Mouse (Mus musculus) hindbrain, embryonic 13.5 days (tissue): ENCODE results near the gene Usp35. TPM values are rescaled to one million over a fixed set of nuclear protein-coding genes. Genes with fewer than 3 reads are reported as not detected.

Source experiments
- ATAC-seq: fragments of 200-750 bp; cut with Nextera tagmentation; 2 replicates; pipeline ENCODE4 v1.8.0; 2017; ENCODE audit warnings: moderate TSS enrichment; ENCODE audit not compliant: low FRiP score
- H3K27ac ChIP-seq: fragments of 300-500 bp; sonication (generic); 2 replicates; pipeline ENCODE4 v1.5.1; 2015; ENCODE audit warnings: inconsistent platforms, mild to moderate bottlenecking, moderate library complexity
- H3K27me3 ChIP-seq: fragments of 300-500 bp; sonication (generic); 2 replicates; pipeline ENCODE4 v1.6.1; 2015; ENCODE audit warnings: mild to moderate bottlenecking, inconsistent platforms
- H3K36me3 ChIP-seq: fragments of 300-500 bp; sonication (generic); 2 replicates; pipeline ENCODE4 v1.6.1; 2015; ENCODE audit warnings: mild to moderate bottlenecking, inconsistent platforms
- H3K4me1 ChIP-seq: fragments of 300-500 bp; sonication (generic); replicated peaks from 2 replicates; pipeline ENCODE4 v1.6.1; 2015; ENCODE audit warnings: inconsistent platforms
- H3K4me2 ChIP-seq: fragments of 300-500 bp; sonication (generic); 2 replicates; pipeline ENCODE4 v1.6.1; 2015; ENCODE audit warnings: inconsistent platforms, mild to moderate bottlenecking, moderate library complexity
- H3K4me3 ChIP-seq: fragments of 300-500 bp; sonication (generic); 2 replicates; pipeline ENCODE4 v1.5.1; 2015; ENCODE audit warnings: mild to moderate bottlenecking, inconsistent platforms
- H3K9ac ChIP-seq: fragments of 300-500 bp; sonication (generic); 2 replicates; pipeline ENCODE4 v1.6.1; 2015; ENCODE audit warnings: mild to moderate bottlenecking, inconsistent platforms
- H3K9me3 ChIP-seq: fragments of 300-500 bp; sonication (generic); 2 replicates; pipeline ENCODE4 v1.6.1; 2016; ENCODE audit warnings: inconsistent platforms
- WGBS: fragments of 180-500 bp; shearing (Covaris S2); methylation state at CpG from one replicate; pipeline ENCODE4 v1.1.7; 2015; 5-methylcytosine and 5-hydroxymethylcytosine counted together
- polyA plus RNA-seq: library from polyadenylated mRNA; unstranded; fragments of >200 nt; fragmentation: Nextera tagmentation; extraction: Ambion mirVana; gene quantifications from 2 replicates; pipeline ENCODE4 v1.2.1, GENCODE M21; 2015

Gene Usp35
- polyA plus RNA-seq, 1 experiment from 2014 or later = 3.2 TPM

GRCm38 (mm10) chr7:97309461-97310340, 22.1 kb downstream of the Usp35 start:
- Histone ChIP-seq H3K27me3 (no peaks in the 10 kb centered on the region), H3K4me1 (no peaks in the 10 kb centered on the region), H3K27ac (no peak overlapping the region), H3K9ac (no peak overlapping the region), H3K4me3 (no peak overlapping the region), H3K36me3 (peaks cover 97% of the 10 kb centered on the region), H3K9me3 (no peaks in the 10 kb centered on the region), H3K4me2 (no peak overlapping the region)
- WGBS = 88% methylated on average over 4 of the region's 4 CpGs
- no peak for ATAC-seq

DNA sequence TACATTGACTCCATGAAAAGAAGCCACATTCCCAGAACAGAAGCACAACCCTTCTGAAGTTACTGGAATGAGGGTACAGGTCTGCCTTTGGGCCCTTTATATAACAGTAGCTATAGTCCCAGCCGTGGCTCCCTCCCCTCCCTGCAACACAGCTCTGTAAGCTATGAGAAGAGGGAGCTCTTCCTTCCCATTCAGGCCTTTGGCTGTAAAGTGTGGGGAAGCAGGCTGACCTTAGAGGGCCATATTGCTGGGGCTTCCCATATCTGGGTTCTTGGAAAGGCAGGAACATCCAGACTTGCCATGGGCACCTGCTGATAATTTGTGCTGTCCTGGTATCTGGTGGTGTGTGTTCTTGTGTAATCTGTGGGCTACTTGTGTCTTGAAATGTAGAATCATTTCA, 24.3 kb downstream of the Usp35 start:
- Histone ChIP-seq H3K27ac (no peak overlapping the region), H3K27me3 (no peaks in the 10 kb centered on the region), H3K9ac (no peak overlapping the region), H3K4me1 (no peaks in the 10 kb centered on the region), H3K4me2 (no peak overlapping the region), H3K36me3 (peaks cover 97% of the 10 kb centered on the region), H3K9me3 (no peaks in the 10 kb centered on the region), H3K4me3 (no peak overlapping the region)
- no peak for ATAC-seq
- WGBS = 88% methylated on average over 1 of the region's 1 CpGs

GRCm38 (mm10) chr7:97306813-97307212, 25.0 kb downstream of the Usp35 start:
- no peak overlapping the region for H3K4me2 ChIP-seq
- no peak overlapping the region for H3K4me3 ChIP-seq
- H3K9me3 ChIP-seq = no peaks in the 10 kb centered on the region
- H3K27me3 ChIP-seq = no peaks in the 10 kb centered on the region
- H3K36me3 ChIP-seq = peaks cover 97% of the 10 kb centered on the region
- H3K27ac ChIP-seq = no peak overlapping the region
- WGBS = 85% methylated on average over 2 of the region's 2 CpGs
- no peak overlapping the region for H3K9ac ChIP-seq
- H3K4me1 ChIP-seq = no peaks in the 10 kb centered on the region
- ATAC-seq = no peak

- Histone ChIP-seq H3K27ac (no peak overlapping the region), H3K4me3 (no peak overlapping the region), H3K27me3 (no peaks in the 10 kb centered on the region), H3K9ac (no peak overlapping the region), H3K4me1 (no peaks in the 10 kb centered on the region), H3K9me3 (no peaks in the 10 kb centered on the region), H3K4me2 (no peak overlapping the region), H3K36me3 (peaks cover 93% of the 10 kb centered on the region)
- ATAC-seq = no peak
- WGBS = 89% methylated on average over 4 of the region's 4 CpGs
Observed at GRCm38 (mm10) chr7:97305206-97305605, 26.6 kb downstream of the Usp35 start.

DNA sequence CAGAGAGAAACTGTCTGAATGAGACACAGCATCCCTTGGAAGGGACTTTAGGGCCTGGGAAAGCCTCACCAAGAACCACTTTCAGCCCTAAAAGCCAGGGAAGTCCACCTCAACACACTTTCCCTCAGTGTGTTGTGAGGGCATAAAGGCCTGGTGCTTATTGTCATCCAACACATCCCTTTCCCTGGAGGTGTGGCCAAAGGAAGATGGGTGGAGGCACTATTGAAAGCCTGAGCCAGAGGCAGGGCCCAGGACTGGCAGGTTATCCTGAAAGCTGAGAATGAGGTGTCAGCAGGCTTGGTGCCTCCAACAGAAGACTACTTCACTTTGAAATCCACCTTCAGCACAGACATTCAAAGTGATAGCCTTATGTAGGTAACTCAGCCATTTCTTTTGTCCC, 27.3 kb downstream of the Usp35 start:
- ATAC-seq = no peak
- Histone ChIP-seq H3K9me3 (no peaks in the 10 kb centered on the region), H3K4me3 (no peak overlapping the region), H3K36me3 (peaks cover 89% of the 10 kb centered on the region), H3K4me2 (no peak overlapping the region), H3K27ac (no peak overlapping the region), H3K4me1 (no peaks in the 10 kb centered on the region), H3K9ac (no peak overlapping the region), H3K27me3 (no peaks in the 10 kb centered on the region)

- peaks cover 88% of the 10 kb centered on the region for H3K36me3 ChIP-seq
- 74% methylated on average over 2 of the region's 2 CpGs for WGBS
- H3K4me1 ChIP-seq = no peaks in the 10 kb centered on the region
- ATAC-seq = no peak
- H3K4me3 ChIP-seq = no peak overlapping the region
- H3K9me3 ChIP-seq = no peaks in the 10 kb centered on the region
- H3K9ac ChIP-seq = no peak overlapping the region
- no peak overlapping the region for H3K27ac ChIP-seq
- H3K4me2 ChIP-seq = no peak overlapping the region
- H3K27me3 ChIP-seq = no peaks in the 10 kb centered on the region
Observed at GRCm38 (mm10) chr7:97303614-97304013, 28.2 kb downstream of the Usp35 start.

DNA sequence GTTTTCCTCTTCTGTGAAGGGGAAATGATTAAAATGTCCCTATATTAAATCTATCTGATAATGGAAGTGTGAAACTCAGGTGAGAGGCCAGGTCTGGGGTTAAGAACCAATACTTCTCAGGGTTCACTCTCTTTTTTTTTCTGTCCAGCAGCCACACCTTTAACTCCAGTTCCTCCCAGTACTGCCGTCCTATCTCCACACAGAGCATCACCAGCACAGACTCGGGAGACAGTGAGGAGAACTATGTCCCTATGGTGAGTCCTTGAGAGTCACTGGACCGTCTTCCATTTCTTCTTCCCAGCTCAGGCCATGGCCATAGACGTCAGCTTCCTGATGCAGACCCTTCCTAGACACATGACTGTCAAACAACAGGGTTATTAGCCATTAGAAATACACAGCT, 28.9 kb downstream of the Usp35 start:
- no peak overlapping the region for H3K4me2 ChIP-seq
- WGBS = 88% methylated on average over 4 of the region's 4 CpGs

GRCm38 (mm10) chr7:97302261-97302660, 29.6 kb downstream of the Usp35 start:
- no peak for ATAC-seq
- WGBS = 93% methylated on average over 4 of the region's 4 CpGs
- Histone ChIP-seq H3K9ac (no peak overlapping the region), H3K4me3 (no peak overlapping the region), H3K9me3 (no peaks in the 10 kb centered on the region), H3K27me3 (no peaks in the 10 kb centered on the region), H3K4me1 (no peaks in the 10 kb centered on the region), H3K36me3 (peaks cover 76% of the 10 kb centered on the region), H3K4me2 (no peak overlapping the region), H3K27ac (no peak overlapping the region)

More for the DNA sequence above, 28.9 kb downstream of the Usp35 start:
- Histone ChIP-seq H3K4me3 (no peak overlapping the region), H3K27ac (no peak overlapping the region), H3K4me1 (no peaks in the 10 kb centered on the region), H3K9me3 (no peaks in the 10 kb centered on the region), H3K9ac (no peak overlapping the region), H3K27me3 (no peaks in the 10 kb centered on the region), H3K36me3 (peaks cover 81% of the 10 kb centered on the region)
- no peak for ATAC-seq

DNA sequence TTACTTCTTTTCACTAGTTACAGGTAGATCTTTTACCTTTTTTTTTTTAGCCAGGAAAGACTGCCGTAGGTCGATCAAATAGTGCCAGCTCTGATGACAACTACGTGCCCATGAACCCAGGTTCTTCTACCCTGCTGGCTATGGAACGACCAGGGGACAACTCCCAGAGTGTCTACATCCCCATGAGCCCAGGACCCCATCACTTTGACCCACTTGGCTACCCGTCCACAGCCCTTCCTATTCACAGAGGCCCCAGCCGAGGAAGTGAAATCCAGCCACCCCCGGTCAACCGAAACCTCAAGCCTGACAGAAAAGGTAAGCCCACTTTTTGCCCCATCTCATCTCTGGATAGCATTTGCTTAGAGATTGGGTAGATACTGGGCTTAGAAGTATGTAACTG, 30.5 kb downstream of the Usp35 start:
- Histone ChIP-seq H3K4me1 (no peaks in the 10 kb centered on the region), H3K27ac (no peak overlapping the region), H3K27me3 (no peaks in the 10 kb centered on the region), H3K9ac (no peak overlapping the region), H3K4me3 (no peak overlapping the region), H3K4me2 (no peak overlapping the region), H3K36me3 (peaks cover 67% of the 10 kb centered on the region), H3K9me3 (no peaks in the 10 kb centered on the region)
- WGBS = 85% methylated on average over 8 of the region's 8 CpGs
- no peak for ATAC-seq

DNA sequence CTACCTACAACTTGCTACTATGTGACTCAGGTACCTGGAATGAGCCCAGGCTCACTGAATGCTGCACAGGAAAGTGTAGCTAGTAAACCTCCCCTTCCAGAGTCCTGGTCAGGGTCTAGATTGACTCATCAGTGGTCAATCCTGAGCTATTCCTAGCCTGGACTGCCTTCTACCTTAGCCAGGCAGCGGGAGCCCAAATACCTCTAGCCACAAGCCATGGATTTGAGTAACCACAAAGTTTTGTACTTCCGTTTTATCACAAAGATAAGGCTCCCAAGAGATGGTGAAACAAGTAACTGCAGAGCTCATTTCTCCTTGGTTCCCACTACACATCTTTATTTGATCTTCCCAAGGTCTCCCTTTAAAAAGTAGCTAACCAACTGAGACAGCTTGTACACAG, 30.9 kb downstream of the Usp35 start:
- no peak for ATAC-seq
- Histone ChIP-seq H3K4me3 (no peak overlapping the region), H3K4me1 (no peaks in the 10 kb centered on the region), H3K27me3 (no peaks in the 10 kb centered on the region), H3K27ac (no peak overlapping the region), H3K36me3 (peaks cover 64% of the 10 kb centered on the region), H3K9me3 (no peaks in the 10 kb centered on the region), H3K9ac (no peak overlapping the region), H3K4me2 (no peak overlapping the region)
- WGBS = 92% methylated on average over 2 of the region's 2 CpGs

GRCm38 (mm10) chr7:97298943-97299342, 32.9 kb downstream of the Usp35 start:
- Histone ChIP-seq H3K27me3 (no peaks in the 10 kb centered on the region), H3K36me3 (peaks cover 44% of the 10 kb centered on the region), H3K27ac (no peak overlapping the region), H3K4me2 (no peak overlapping the region), H3K9me3 (no peaks in the 10 kb centered on the region), H3K9ac (no peak overlapping the region), H3K4me3 (no peak overlapping the region), H3K4me1 (no peaks in the 10 kb centered on the region)
- WGBS = 82% methylated on average over 6 of the region's 6 CpGs
- no peak for ATAC-seq

GRCm38 (mm10) chr7:97298279-97298678, 33.5 kb downstream of the Usp35 start:
- Histone ChIP-seq H3K36me3 (peaks cover 38% of the 10 kb centered on the region), H3K27ac (no peak overlapping the region), H3K4me3 (no peak overlapping the region), H3K4me1 (no peaks in the 10 kb centered on the region), H3K9me3 (no peaks in the 10 kb centered on the region), H3K27me3 (no peaks in the 10 kb centered on the region), H3K4me2 (no peak overlapping the region), H3K9ac (no peak overlapping the region)
- no peak for ATAC-seq
- 97% methylated on average over 2 of the region's 2 CpGs for whole genome bisulfite sequencing

DNA sequence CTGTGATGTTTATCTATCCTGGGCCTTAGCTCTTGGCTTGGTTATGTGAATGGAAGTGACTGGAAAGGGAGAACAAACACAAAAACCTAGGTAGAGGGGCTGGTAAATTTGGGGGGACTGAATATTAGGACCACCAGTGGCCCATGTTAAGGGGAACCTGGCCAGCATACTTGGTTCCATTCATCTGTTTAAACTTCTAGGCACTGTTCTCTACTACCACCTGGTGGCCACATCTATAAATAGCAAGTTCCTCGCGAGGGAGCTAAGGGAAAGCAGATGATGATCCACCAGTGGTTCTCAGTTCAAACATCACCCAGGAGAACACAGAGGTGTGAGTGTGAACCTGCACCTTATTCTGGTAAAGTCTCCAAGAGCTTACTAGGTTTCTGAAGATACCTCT, 34.4 kb downstream of the Usp35 start:
- H3K36me3 ChIP-seq = peaks cover 30% of the 10 kb centered on the region
- WGBS = 3% methylated on average over 2 of the region's 2 CpGs
- no peak overlapping the region for H3K9ac ChIP-seq
- no peak for ATAC-seq
- no peak overlapping the region for H3K4me3 ChIP-seq
- no peaks in the 10 kb centered on the region for H3K27me3 ChIP-seq
- H3K9me3 ChIP-seq = no peaks in the 10 kb centered on the region
- no peak overlapping the region for H3K4me2 ChIP-seq
- H3K4me1 ChIP-seq = no peaks in the 10 kb centered on the region
- no peak overlapping the region for H3K27ac ChIP-seq
